Mouse (Mus musculus) forebrain, embryonic 14.5 days (tissue): ENCODE measurements around the gene Bco2. TPM values are rescaled to one million over a fixed set of nuclear protein-coding genes. Genes with fewer than 3 reads are reported as not detected.
A peak's percentile ranks its signal among the peaks of the same experiment; 100 is the strongest.

ENCODE experiments used
- ATAC-seq: fragments of 200-750 bp; cut with Nextera tagmentation; 2 replicates; pipeline ENCODE4 v1.8.0; 2017; ENCODE audit warnings: mild to moderate bottlenecking, moderate library complexity
- DNase-seq: peaks from one replicate; pipeline ENCODE4 v3.0.0-alpha.2; 2015; ENCODE audit warnings: low spot score
- H3K27ac ChIP-seq: fragments of 300-500 bp; sonication (generic); 2 replicates; pipeline ENCODE4 v1.5.1; 2014; ENCODE audit warnings: low read depth, mild to moderate bottlenecking, control low read depth, low read length, moderate library complexity
- H3K27me3 ChIP-seq: fragments of 300-500 bp; sonication (generic); replicated peaks from 2 replicates; pipeline ENCODE4 v1.6.1; 2014; ENCODE audit warnings: low read length, control low read depth, mixed read lengths; ENCODE audit not compliant: control insufficient read depth, insufficient read depth
- H3K36me3 ChIP-seq: fragments of 300-500 bp; sonication (generic); 2 replicates; pipeline ENCODE4 v1.6.1; 2014; ENCODE audit warnings: low read length, control low read depth; ENCODE audit not compliant: control insufficient read depth, insufficient read depth
- H3K4me1 ChIP-seq: fragments of 300-500 bp; sonication (generic); 2 replicates; pipeline ENCODE4 v1.6.1; 2014; ENCODE audit warnings: antibody characterized with exemption, low read length, control low read depth; ENCODE audit not compliant: control insufficient read depth, insufficient read depth
- H3K4me2 ChIP-seq: fragments of 300-500 bp; sonication (generic); 2 replicates; pipeline ENCODE4 v1.6.1; 2014; ENCODE audit warnings: mild to moderate bottlenecking, control low read depth, low read length
- H3K4me3 ChIP-seq: fragments of 300-500 bp; sonication (generic); 2 replicates; pipeline ENCODE4 v1.5.1; 2014; ENCODE audit warnings: low read depth, low read length, control low read depth
- H3K9ac ChIP-seq: fragments of 300-500 bp; sonication (generic); 2 replicates; pipeline ENCODE4 v1.6.1; 2014; ENCODE audit warnings: mild to moderate bottlenecking, low read length, control low read depth, moderate library complexity
- H3K9me3 ChIP-seq: fragments of 300-500 bp; sonication (generic); replicated peaks from 2 replicates; pipeline ENCODE4 v1.6.1; 2016; ENCODE audit warnings: low read length, control low read depth, mixed read lengths; ENCODE audit not compliant: control insufficient read depth
- whole genome bisulfite sequencing: fragments of 180-500 bp; shearing (Covaris S2); extraction: QIAGEN DNeasy Blood & Tissue Kit; methylation state at CpG from one replicate; pipeline ENCODE4 v1.1.7; 2014; 5-methylcytosine and 5-hydroxymethylcytosine counted together
- polyA plus RNA-seq: library from polyadenylated mRNA; unstranded; fragments of >200 nt; fragmentation: Nextera tagmentation; extraction: Ambion mirVana; gene quantifications from 2 replicates; pipeline ENCODE4 v1.2.1, GENCODE M21; 2014

Gene Bco2
- polyA plus RNA-seq, 1 experiment from 2014 or later, result 0.60 TPM

GRCm38 (mm10) chr9:50515462-50515861, 39.5 kb downstream of the Bco2 start:
- no peak for ATAC-seq
- no peak for DNase-seq
- 93% methylated on average over 5 of the region's 5 CpGs for WGBS

GRCm38 (mm10) chr9:50507570-50507969, 47.4 kb downstream of the Bco2 start:
- DNase-seq (no peak), ATAC-seq (no peak)
- Histone ChIP-seq H3K4me1 (no peaks in the 10 kb centered on the region), H3K36me3 (no peaks in the 10 kb centered on the region), H3K4me2 (no peak overlapping the region), H3K9me3 (no peaks in the 10 kb centered on the region), H3K27ac (no peak overlapping the region), H3K27me3 (no peaks in the 10 kb centered on the region), H3K4me3 (no peak overlapping the region), H3K9ac (no peak overlapping the region)
- 88% methylated on average over 7 of the region's 7 CpGs for WGBS

More at GRCm38 (mm10) chr9:50515462-50515861, 39.5 kb downstream of the Bco2 start:
- no peaks in the 10 kb centered on the region for H3K36me3 ChIP-seq
- H3K4me1 ChIP-seq, result no peaks in the 10 kb centered on the region
- H3K27me3 ChIP-seq, result no peaks in the 10 kb centered on the region
- H3K9ac ChIP-seq, result no peak overlapping the region
- H3K4me3 ChIP-seq, result no peak overlapping the region
- H3K4me2 ChIP-seq, result no peak overlapping the region
- no peaks in the 10 kb centered on the region for H3K9me3 ChIP-seq
- no peak overlapping the region for H3K27ac ChIP-seq

GRCm38 (mm10) chr9:50505405-50505804, 49.6 kb downstream of the Bco2 start:
- Histone ChIP-seq H3K9ac (no peak overlapping the region), H3K9me3 (no peaks in the 10 kb centered on the region), H3K4me1 (peaks cover 3% of the 10 kb centered on the region; the same call in 1 of the 2 replicates), H3K27me3 (no peaks in the 10 kb centered on the region), H3K4me3 (no peak overlapping the region), H3K27ac (no peak overlapping the region), H3K4me2 (no peak overlapping the region), H3K36me3 (no peaks in the 10 kb centered on the region)
- ATAC-seq, result no peak
- no peak for DNase-seq
- WGBS, result 68% methylated on average over 6 of the region's 6 CpGs

GRCm38 (mm10) chr9:50502949-50503348, 52.0 kb downstream of the Bco2 start:
- no peak for DNase-seq

GRCm38 (mm10) chr9:50500974-50501501, 53.9 kb downstream of the Bco2 start:
- ATAC-seq (peak; percentile 83), DNase-seq (peak; percentile 88)
- Histone ChIP-seq H3K9ac (peak overlapping the region; percentile 49), H3K4me1 (peaks cover 3% of the 10 kb centered on the region; the same call in 1 of the 2 replicates), H3K27ac (no peak overlapping the region), H3K9me3 (no peaks in the 10 kb centered on the region), H3K36me3 (no peaks in the 10 kb centered on the region), H3K4me2 (peak overlapping the region; percentile 48), H3K27me3 (no peaks in the 10 kb centered on the region), H3K4me3 (peak overlapping the region; percentile 26)
- WGBS, result 35% methylated on average over 14 of the region's 14 CpGs

More at GRCm38 (mm10) chr9:50502949-50503348, 52.0 kb downstream of the Bco2 start:
- H3K9ac ChIP-seq, result no peak overlapping the region
- H3K27me3 ChIP-seq, result no peaks in the 10 kb centered on the region
- no peak overlapping the region for H3K27ac ChIP-seq
- H3K36me3 ChIP-seq, result no peaks in the 10 kb centered on the region
- WGBS, result 82% methylated on average over 3 of the region's 3 CpGs
- ATAC-seq, result no peak
- no peaks in the 10 kb centered on the region for H3K9me3 ChIP-seq
- no peak overlapping the region for H3K4me2 ChIP-seq
- H3K4me3 ChIP-seq, result no peak overlapping the region
- H3K4me1 ChIP-seq, result peaks cover 3% of the 10 kb centered on the region; the same call in 1 of the 2 replicates

- ATAC-seq (no peak), DNase-seq (no peak)
- Histone ChIP-seq H3K4me3 (peak overlapping the region; percentile 26; the same call in 1 of the 2 replicates), H3K9me3 (no peaks in the 10 kb centered on the region), H3K4me2 (peak overlapping the region; percentile 48), H3K27me3 (no peaks in the 10 kb centered on the region), H3K4me1 (peaks cover 5% of the 10 kb centered on the region; the same call in 1 of the 2 replicates), H3K27ac (no peak overlapping the region), H3K36me3 (no peaks in the 10 kb centered on the region), H3K9ac (peak overlapping the region; percentile 49; the same call in 1 of the 2 replicates)
- WGBS, result 80% methylated on average over 15 of the region's 15 CpGs
Observed at GRCm38 (mm10) chr9:50500467-50500973, 54.5 kb downstream of the Bco2 start.

- Histone ChIP-seq H3K27me3 (no peaks in the 10 kb centered on the region), H3K4me2 (no peak overlapping the region)
- WGBS, result 89% methylated on average over 3 of the region's 3 CpGs
Observed at GRCm38 (mm10) chr9:50499781-50500180, 55.2 kb downstream of the Bco2 start.

GRCm38 (mm10) chr9:50498815-50499214, 56.2 kb downstream of the Bco2 start:
- Histone ChIP-seq H3K4me2 (no peak overlapping the region), H3K9ac (no peak overlapping the region), H3K9me3 (no peaks in the 10 kb centered on the region), H3K36me3 (no peaks in the 10 kb centered on the region), H3K4me3 (no peak overlapping the region), H3K27ac (no peak overlapping the region), H3K4me1 (peaks cover 5% of the 10 kb centered on the region; the same call in 1 of the 2 replicates), H3K27me3 (no peaks in the 10 kb centered on the region)
- 84% methylated on average over 16 of the region's 16 CpGs for whole genome bisulfite sequencing
- ATAC-seq (no peak), DNase-seq (no peak)

More at GRCm38 (mm10) chr9:50499781-50500180, 55.2 kb downstream of the Bco2 start:
- H3K9me3 ChIP-seq, result no peaks in the 10 kb centered on the region
- H3K9ac ChIP-seq, result no peak overlapping the region
- no peaks in the 10 kb centered on the region for H3K36me3 ChIP-seq
- no peak overlapping the region for H3K4me3 ChIP-seq
- peaks cover 5% of the 10 kb centered on the region; the same call in 1 of the 2 replicates for H3K4me1 ChIP-seq
- no peak overlapping the region for H3K27ac ChIP-seq
- DNase-seq, result no peak
- ATAC-seq, result no peak

GRCm38 (mm10) chr9:50497536-50497935, 57.4 kb downstream of the Bco2 start:
- peaks cover 5% of the 10 kb centered on the region; the same call in 1 of the 2 replicates for H3K4me1 ChIP-seq
- 93% methylated on average over 2 of the region's 2 CpGs for WGBS
- H3K9ac ChIP-seq, result no peak overlapping the region

More at GRCm38 (mm10) chr9:50497536-50497935, 57.4 kb downstream of the Bco2 start:
- no peaks in the 10 kb centered on the region for H3K36me3 ChIP-seq
- H3K27ac ChIP-seq, result no peak overlapping the region
- H3K27me3 ChIP-seq, result no peaks in the 10 kb centered on the region
- no peak overlapping the region for H3K4me2 ChIP-seq
- DNase-seq (no peak), ATAC-seq (no peak)
- H3K4me3 ChIP-seq, result no peak overlapping the region
- H3K9me3 ChIP-seq, result no peaks in the 10 kb centered on the region
